Mouse (Mus musculus): Measurements from ENCODE around the gene Pigv. TPM values are rescaled to one million over a fixed set of nuclear protein-coding genes. Genes with fewer than 3 reads are reported as not detected.
"Not testable (repeated sequence)": the region's sequence is repeated elsewhere in the genome, so short reads cannot be mapped to it uniquely, and the experiment has no call there.

Pigv gene
- total and polyA plus RNA-seq, 3 experiments: 13.0 to 19.7 (median 14.0) TPM

DNA sequence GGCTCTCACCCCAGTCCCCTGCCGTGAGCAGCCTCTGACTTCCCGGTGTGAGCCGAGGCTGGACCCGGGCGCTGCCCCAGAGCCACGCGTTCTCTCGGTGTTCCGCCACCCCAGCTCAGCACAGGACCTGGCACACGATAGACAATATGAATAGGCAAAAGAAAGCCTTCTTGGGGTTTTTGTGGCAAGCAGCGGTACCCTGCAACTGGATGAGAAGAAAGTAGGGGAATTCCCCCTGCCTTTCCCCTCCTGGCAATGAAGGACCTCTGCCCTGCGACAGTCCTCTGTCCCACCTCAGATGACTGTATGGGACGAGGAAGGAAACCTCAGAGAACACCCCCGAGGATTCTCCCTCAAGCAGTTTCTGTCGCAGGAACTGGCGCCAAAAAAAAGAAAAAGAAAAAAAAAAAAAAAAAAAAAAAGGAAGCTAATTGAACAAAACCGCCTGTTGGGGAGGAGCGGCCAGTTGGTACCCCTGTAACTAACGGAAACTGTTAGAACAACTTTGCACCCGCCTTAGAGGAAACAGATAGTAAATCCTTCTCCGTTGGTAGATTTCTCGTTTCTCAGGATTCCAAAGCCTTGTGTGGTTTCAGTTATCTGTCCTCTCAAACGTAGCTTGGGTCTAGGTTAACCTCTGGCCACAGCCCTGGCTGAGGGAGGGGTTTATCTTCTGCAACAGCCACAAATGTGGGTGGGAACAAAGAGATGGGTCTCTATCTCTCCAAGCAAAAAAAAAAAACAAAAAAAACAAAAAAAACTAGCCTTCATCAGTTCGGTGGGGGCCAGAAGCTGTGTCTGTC is 599 bp upstream of the Pigv start:
- peak; percentile 60 for DNase-seq

- peak; percentile 88 for DNase-seq
Measured at GRCm38 (mm10) chr4:133671184-133671880, 1.1 kb downstream of the Pigv start.

- no peak for DNase-seq
Measured at GRCm38 (mm10) chr4:133669652-133670210, 2.7 kb downstream of the Pigv start.

DNA sequence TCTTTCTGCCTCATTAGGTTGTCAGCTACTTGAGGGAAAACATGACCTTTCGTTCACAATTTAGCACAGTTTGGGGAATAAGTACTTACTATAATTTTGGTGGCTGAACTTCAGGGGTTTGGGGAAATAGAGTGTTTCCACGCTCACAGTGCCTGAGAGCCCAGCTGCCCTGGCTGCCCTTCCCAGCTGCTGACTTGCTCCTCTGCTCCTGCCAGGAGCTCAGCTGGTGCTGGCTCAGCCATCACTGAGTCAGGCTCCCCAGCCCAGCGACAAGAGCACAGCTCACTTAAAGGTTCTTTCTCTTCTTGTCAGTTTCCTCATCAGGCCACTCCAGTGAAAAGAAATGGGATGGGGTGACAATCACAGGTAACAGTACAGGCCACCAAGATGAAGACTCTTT is 3.9 kb downstream of the Pigv start:
- DNase-seq: no peak

DNA sequence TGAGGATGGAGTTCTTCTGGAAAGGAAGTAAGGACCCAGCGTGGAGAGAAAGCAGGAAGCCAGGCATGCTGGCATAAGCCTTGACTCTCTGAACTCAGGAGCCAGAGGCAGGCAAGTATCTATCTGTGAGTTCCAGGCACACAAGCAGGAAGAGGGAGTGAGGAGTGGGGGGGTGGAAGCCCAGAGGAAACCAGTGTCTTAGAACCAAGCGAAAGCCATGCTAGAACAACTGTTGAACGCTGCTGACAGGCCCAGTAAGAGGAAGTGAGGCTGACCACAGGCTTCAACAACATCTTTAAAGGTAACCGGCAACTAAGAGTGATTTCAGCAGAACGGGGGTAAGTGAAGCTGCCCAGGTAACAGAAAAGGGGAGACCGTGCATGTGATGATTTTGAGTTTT is 6.2 kb downstream of the Pigv start:
- DNase-seq: no peak

DNA sequence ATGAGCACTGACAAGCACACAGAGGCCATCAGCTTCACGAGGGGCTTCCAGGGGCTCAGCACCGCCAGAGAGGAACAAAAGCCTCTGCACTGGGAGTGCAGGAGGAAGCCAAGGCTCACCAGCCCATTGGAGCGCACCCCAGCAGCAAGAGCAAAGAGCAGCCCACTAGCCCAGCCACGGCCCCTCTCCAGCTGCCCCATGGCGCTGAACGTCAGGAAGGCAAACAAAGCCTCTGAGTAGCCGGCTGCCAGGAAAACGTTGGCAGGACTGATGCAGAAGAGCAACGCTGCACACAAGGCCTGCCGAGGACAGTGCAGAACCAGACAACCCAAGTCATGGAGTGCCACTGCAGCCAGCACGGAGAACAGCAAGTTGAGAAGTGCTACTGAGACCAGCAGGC is 7.3 kb downstream of the Pigv start:
- DNase-seq: no peak

DNA sequence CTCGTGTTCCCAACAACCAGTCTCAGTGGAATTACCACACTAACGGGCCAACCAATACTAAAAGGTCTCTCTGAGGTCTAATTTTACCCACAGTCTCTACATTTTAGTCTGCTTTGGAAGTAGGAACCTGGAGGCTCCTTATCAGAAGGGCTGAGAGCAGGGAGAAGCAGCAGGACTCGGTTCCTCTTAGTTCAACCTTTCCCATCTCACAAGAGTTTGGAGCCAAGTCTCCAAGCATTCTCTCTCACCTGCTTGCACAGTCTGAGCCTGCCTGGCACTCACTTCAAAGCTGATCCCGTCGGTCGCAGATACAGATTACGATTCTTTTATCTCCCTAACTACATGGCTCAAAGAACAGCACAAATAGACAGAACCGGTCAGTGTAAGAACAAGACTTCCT is 9.5 kb downstream of the Pigv start:
- peak; percentile 36 for DNase-seq

DNA sequence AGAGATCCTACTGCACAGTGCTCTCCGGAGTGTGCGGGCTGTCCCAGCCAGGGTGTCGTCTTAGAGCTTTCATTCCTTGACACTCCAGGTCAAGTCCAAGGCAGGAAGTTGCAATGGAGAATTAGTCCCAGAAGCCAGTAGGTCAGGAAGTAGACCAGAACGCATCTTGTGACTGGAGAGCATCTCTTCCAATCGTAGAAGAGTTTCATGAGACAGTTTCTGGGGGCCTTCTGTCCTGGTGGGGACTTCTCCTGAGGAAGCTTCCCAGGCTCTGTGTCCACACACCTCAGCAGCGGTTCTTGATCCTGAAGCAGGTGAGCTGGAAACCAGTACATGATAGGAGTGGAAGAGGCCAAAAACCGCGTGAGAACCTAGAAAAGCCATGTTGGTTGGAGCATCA is 10.0 kb downstream of the Pigv start:
- DNase-seq: no peak

- DNase-seq: peak; percentile 88
Measured at GRCm38 (mm10) chr4:133660193-133661155, 12.0 kb downstream of the Pigv start.

DNA sequence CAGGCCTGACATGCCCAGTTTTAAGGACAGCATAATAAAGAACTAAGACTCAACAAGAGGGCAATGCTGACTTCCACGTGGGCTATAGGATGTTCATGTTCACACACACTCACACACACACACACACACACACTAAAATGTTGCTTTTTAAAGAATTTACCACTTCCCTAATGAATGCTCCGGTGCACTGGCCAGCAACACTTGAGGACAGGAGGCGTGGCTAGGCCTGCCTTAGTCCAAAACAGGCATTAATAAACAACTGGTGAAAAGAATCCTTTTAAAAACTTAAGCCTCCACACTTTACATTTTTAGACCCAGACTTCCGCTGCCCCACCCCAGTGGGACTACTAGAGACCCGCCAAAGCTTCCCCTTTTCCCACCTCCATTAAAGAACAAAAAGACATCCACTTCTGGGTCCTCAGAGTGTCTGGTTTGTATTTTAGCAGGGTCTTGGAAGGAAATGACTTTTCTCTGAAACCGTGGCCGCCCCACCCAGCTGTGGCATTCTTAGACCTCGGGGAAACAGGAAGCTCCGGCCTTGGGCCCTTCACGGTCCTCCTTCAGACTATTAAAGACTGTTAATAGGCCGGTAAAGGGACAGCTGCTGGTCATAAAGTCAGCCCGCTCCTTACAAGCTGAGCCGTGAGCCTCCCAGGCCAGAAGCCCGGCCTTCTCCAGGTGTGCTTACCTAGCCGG is 12.8 kb downstream of the Pigv start:
- peak; percentile 60 for DNase-seq

GRCm38 (mm10) chr4:133658729-133659128 is 13.7 kb downstream of the Pigv start:
- no peak for DNase-seq

DNA sequence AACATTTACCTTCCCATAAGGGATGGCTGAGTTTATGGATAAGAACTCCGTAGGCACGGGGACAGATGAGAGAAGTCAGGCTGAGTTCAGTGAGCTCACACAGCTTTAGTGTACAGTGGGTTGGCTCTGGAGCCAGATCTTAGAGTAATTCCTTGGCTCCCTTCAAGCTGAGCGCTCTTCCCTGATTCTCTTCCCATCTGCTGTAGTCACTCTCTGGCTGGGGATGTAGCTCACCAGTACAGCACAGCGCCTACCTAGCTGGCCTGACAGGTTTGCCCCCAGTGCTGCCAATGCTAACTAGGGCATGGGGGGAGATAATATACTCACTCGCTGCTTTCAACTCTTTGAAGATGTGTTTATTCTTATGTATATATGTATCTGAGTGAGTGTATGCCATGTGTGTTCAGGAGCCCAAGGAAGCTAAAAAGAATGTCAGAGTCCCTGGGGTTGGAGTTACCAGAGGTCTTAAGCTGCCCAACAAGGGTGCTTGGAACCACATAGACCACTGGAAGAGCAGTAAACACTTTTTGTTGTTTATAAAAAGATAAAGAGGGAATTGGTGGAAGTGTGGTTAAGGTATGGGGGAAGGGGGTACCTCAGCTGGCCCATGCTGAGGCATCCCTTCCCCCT is 14.5 kb downstream of the Pigv start:
- DNase-seq: no peak

GRCm38 (mm10) chr4:133656997-133657396 is 15.4 kb downstream of the Pigv start:
- no peak for DNase-seq

DNA sequence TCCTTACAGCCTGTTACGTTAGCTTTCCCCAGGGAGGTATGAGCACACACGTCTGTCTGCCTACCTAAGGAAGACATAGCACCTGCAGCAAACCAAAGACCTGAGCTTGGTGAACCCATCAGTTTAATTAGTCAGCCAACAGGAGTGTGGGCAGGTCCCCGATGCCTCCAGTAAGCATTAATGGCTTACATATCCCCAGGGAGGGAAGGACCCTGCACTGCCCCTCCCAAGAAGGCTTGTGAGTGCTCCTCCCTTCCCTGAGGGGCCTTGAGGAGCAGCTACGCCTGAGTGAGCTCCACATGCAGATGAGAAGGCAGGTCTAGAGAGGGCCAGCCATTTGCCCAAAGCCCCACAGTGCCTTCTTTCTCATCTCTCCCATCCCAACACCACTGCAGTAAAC is 16.2 kb downstream of the Pigv start:
- no peak for DNase-seq

GRCm38 (mm10) chr4:133654070-133654469 is 18.4 kb downstream of the Pigv start:
- not testable (repeated sequence) for DNase-seq

- DNase-seq: no peak
Measured at GRCm38 (mm10) chr4:133652746-133653145, 19.7 kb downstream of the Pigv start.

DNA sequence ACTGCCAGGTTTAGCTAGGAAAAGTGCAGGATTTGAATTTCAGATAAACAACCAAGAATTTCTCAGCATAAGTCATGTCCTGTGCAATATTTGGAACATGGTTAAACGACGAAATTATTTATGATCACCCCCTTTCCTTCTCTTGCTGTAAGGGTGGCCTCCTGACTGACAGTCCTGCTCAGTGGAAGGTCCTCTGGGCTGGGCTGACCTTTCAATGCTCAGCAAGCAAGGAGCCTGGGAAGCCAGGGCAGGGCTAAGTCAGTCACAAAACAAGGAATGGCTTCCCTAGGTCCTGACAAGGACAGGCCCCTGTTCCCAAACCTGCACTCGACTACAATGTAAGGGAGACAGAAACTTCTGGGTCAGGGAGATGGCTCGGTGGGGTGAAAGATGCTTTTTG is 20.5 kb downstream of the Pigv start:
- no peak for DNase-seq

DNA sequence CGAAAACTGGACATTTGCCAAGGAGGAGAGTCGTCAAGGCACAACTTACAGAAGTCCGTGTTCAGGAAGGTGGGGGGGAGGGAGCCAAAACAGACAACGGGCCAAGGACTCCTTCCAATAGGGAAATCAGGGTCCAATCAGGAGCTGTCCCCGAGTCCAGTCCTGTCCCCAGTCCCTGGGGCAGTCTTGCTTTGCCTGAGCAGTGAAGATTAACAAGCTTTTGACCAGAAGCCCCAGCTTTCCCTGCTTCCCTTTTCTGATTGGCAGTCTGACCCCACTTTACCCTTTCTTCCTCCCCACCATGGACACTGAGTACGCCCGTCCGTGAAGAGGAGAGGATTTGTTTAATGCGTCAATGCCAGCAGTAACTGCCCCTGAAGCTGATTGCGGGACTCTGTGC is 21.0 kb downstream of the Pigv start:
- no peak for DNase-seq

DNA sequence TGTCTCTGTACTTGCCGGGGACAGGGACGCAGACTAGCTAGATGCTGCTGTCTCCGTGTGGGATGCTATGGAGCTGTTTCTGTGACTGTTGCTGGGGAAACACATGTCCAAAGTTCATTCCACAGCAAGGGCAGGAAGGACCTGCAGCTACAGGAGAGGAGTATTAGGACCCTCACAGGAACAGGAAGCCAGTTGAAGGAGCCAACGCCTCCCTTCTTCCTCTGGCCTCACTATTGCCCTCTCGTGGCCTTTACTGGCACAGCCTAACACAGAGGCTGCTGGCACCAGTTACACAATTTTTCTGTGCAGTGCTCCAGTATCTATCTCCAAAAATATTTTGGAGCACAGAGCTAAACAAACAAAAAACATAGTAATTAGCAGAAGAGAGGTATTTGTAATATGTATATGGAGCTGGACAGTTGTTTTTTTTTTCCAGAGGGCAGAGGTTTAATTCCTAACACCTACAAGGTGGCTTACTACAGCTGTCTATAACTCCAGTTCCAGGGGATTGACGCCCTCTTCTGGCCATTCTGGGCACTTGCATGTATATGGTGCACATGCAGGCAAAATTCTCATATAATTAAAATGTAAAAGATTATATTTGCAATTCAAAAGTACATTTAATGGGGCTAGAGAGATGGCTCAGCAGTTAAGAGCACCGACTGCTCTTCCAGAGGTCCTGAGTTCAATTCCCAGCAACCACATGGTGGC is 22.3 kb downstream of the Pigv start, which contains the start of gene Zdhhc18:
Gene Zdhhc18, minus strand, starts transcription at position 166 of the 711 bp plus-strand sequence.
- peak; percentile 78 for DNase-seq

DNA sequence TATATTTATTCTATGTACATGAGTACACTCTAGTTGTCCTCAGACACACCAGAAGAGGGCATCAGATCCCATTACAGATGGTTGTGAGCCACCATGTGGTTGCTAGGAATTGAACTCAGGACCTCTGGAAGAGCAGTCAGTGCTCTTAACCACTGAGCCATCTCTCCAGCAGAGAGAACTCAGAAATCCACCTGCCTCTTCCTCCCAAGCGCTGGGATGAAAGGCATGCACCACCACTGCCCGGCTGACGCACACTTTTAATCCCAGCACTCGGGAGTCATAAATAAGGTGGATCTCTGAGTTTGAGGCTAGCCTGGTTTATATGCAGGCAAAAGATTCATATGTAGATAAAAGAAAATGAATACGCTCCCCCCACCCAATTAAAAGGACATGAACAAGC is 23.0 kb downstream of the Pigv start:
- DNase-seq: not testable (repeated sequence)
